ENCODE assay signal across 13 mouse cellular contexts in the genomic region with DNA sequence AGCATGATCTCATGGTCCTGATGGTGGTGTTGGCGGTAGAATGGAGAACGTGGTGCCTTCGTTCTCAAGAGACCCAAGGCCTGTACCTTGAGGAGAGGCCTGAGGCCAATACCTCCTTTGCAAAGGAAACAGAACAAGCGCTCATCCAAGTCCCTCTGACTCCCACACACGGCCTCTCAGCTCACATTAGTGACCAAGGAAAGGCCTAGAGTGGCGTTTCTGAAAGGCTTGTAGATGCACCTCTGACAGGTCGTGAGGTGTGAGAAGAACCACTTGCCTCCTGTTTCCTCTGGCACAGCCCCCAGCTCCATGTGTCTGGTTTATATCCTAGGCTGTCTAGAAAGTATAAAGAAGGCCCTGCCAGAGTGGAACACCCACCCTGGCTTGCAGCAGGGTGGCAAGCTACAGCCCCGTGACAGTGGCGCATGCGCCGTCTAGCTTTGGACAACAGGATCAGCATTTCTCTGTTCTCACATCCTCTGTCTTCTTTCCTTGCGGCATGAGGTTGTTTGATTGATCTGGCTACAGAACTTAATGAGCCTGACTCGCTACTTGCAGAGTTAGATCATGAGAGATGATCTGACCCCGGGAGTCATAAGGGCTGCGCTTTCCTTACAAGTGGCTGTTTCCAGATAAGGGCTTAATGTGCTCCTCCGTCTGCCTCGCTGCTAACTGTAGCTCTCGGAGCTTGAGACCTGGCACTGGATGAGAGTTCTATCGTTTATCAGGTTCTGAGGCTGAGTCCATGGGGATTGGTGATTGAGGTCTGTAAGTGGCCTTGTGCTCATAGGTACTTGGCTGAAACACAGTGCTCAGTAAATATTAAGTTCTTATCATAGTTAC.
DNase-seq lines count a peak whose midpoint lies in the region; ATAC-seq and TF ChIP-seq lines count a peak whose summit lies in the region.
"Had no signal": no experiment of that assay in that cellular context is flagged by ENCODE, and none has a peak within 500 bp of the region (broad histone marks: within the 10 kb centered on the region; RNA-seq: fewer than 3 reads in every experiment).

No protein-coding gene starts in this region.

- H3K9me3 ChIP-seq in lung, embryonic 15.5 days: no peaks in the 10 kb centered on the region
- no peaks in the 10 kb centered on the region for H3K9me3 ChIP-seq in heart, postnatal 0 days (replicated peaks; ENCODE audit: control insufficient read depth, low read length)
- H3K9me3 ChIP-seq: forebrain, embryonic 10.5 days; neural tube, embryonic 12.5 days had no signal

- TF ChIP-seq CTCF in heart, postnatal 0 days (IDR thresholded peaks at IDR 0.05; ENCODE audit: low read depth): no peak

- H3K27ac ChIP-seq in lung, embryonic 15.5 days: peak overlapping the region; percentile 51
- H3K27ac ChIP-seq in heart, postnatal 0 days (ENCODE audit: low read depth): peak overlapping the region; percentile 90

- H3K4me3 ChIP-seq in lung, embryonic 15.5 days: no peak overlapping the region
- no peak overlapping the region for H3K4me3 ChIP-seq in heart, postnatal 0 days (ENCODE audit: low read depth, low read length)
- H3K4me3 ChIP-seq: forebrain, embryonic 10.5 days; neural tube, embryonic 12.5 days had no signal

- peaks cover 44% of the 10 kb centered on the region for H3K4me1 ChIP-seq in lung, embryonic 15.5 days
- H3K4me1 ChIP-seq in heart, postnatal 0 days (ENCODE audit: control insufficient read depth, insufficient read depth): peaks cover 36% of the 10 kb centered on the region

- no peak overlapping the region for H3K4me2 ChIP-seq in lung, embryonic 15.5 days
- 0 out of 2 replicates have a peak overlapping the region, but pooled peaks have one; percentile 14 for H3K4me2 ChIP-seq in heart, postnatal 0 days (ENCODE audit: low read depth, low read length)
- H3K4me2 ChIP-seq: neural tube, embryonic 12.5 days had no signal

- no peaks in the 10 kb centered on the region for H3K36me3 ChIP-seq in lung, embryonic 15.5 days
- H3K36me3 ChIP-seq in heart, postnatal 0 days (replicated peaks; ENCODE audit: control insufficient read depth, insufficient read depth, low read length): no peaks in the 10 kb centered on the region
- H3K36me3 ChIP-seq: forebrain, embryonic 10.5 days; neural tube, embryonic 12.5 days had no signal

- H3K9ac ChIP-seq in lung, embryonic 15.5 days: no peak overlapping the region
- H3K9ac ChIP-seq in heart, postnatal 0 days (replicated peaks; ENCODE audit: low read depth, low read length): no peak overlapping the region
- H3K9ac ChIP-seq: neural tube, embryonic 12.5 days had no signal

- H3K27me3 ChIP-seq in lung, embryonic 15.5 days: no peaks in the 10 kb centered on the region
- no peaks in the 10 kb centered on the region for H3K27me3 ChIP-seq in heart, postnatal 0 days (ENCODE audit: control insufficient read depth, insufficient read depth, low read length)
- H3K27me3 ChIP-seq: neural tube, embryonic 12.5 days had no signal

- TF ChIP-seq EP300 in heart, postnatal 0 days (IDR thresholded peaks at IDR 0.05; ENCODE audit: low read depth): no peak; the same call in 1 of the 2 replicates

- peak; percentile 37 for DNase-seq in embryo, embryonic 10 days (ENCODE audit: low spot score)
- no peak for DNase-seq in embryo, embryonic 9.5 days (ENCODE audit: extremely low spot score)
- DNase-seq in lung, postnatal 10 days: no peak
- DNase-seq in heart, postnatal 0 days (ENCODE audit: low spot score): peak; percentile 76
- DNase-seq in retina, postnatal 1 day: no peak
- DNase-seq in layer of hippocampus, postnatal 25 days (ENCODE audit: extremely low spot score in 1 of 2, low spot score in 1 of 2): no peak
- DNase-seq: adrenal gland, postnatal 25 days; cerebellum, postnatal 10 days; gastrocnemius, postnatal 36 days had no signal

- WGBS in lung, embryonic 15.5 days: 43% methylated on average over 19 of the region's 19 CpGs
- WGBS in heart, postnatal 0 days: 17% methylated on average over 19 of the region's 19 CpGs

- ATAC-seq in lung, embryonic 15.5 days (ENCODE audit: borderline replicate concordance, extremely low read depth, low FRiP score, low TSS enrichment): 0 out of 2 replicates have a peak, but pooled peaks have one; percentile 16
- peak; percentile 80 for ATAC-seq in heart, postnatal 0 days (ENCODE audit: insufficient read depth, low read depth)
- ATAC-seq in megakaryocyte-erythroid progenitor cell, adult 5-6 weeks (replicated peaks; ENCODE audit: low FRiP score, low TSS enrichment, poor library complexity, severe bottlenecking): peak; percentile 71

Comparison
In these comparisons a context has a peak if more than half of its experiments do, and no peak if none do; other contexts are left out.
1. DNase-seq: peak in embryo, embryonic 10 days (single experiment) and heart, postnatal 0 days (single experiment); none in embryo, embryonic 9.5 days (single experiment), lung, postnatal 10 days (single experiment), retina, postnatal 1 day (single experiment) and layer of hippocampus, postnatal 25 days (0 of 2).
2. ATAC-seq: peak in every context shown above with its lines; median percentile 80 in heart, postnatal 0 days; 71 in megakaryocyte-erythroid progenitor cell, adult 5-6 weeks; 16 in lung, embryonic 15.5 days.